Mouse (Mus musculus): Measurements from ENCODE around the gene Acvrl1. TPM values are rescaled to one million over a fixed set of nuclear protein-coding genes. Genes with fewer than 3 reads are reported as not detected.

Gene Acvrl1
- polyA plus RNA-seq, 1 experiment from 2014 or later = 2.0 TPM

GRCm38 (mm10) chr15:101118399-101119125 is 9.8 kb upstream of the Acvrl1 start:
- 0 out of 2 replicates have a peak, but pooled peaks have one; percentile 3 for ATAC-seq (replicated peaks; ENCODE audit: insufficient number of reproducible peaks, low FRiP score, low TSS enrichment)
- H3K27me3 ChIP-seq (ENCODE audit: control insufficient read depth, insufficient read depth, low read length) = no peaks in the 10 kb centered on the region
- 0 out of 2 replicates have a peak, but pooled peaks cover 3% of the 10 kb centered on the region for H3K9me3 ChIP-seq (replicated peaks; ENCODE audit: control insufficient read depth, low read length)
- H3K27ac ChIP-seq (ENCODE audit: low read depth, low read length) = no peak overlapping the region
- H3K4me3 ChIP-seq (ENCODE audit: low read depth, low read length) = no peak overlapping the region
- H3K36me3 ChIP-seq (ENCODE audit: control insufficient read depth, insufficient read depth, low read length) = no peaks in the 10 kb centered on the region
- no peak overlapping the region for H3K9ac ChIP-seq (ENCODE audit: low read depth, low read length)
- WGBS (ENCODE audit: insufficient replicate concordance) = 54% methylated on average over 14 of the region's 14 CpGs
- peaks cover 2% of the 10 kb centered on the region; the same call in 1 of the 2 replicates for H3K4me1 ChIP-seq (ENCODE audit: control insufficient read depth, insufficient read depth, low read length)
- no peak overlapping the region for H3K4me2 ChIP-seq

- ATAC-seq (replicated peaks; ENCODE audit: insufficient number of reproducible peaks, low FRiP score, low TSS enrichment) = no peak
- H3K4me2 ChIP-seq = no peak overlapping the region
- no peak overlapping the region for H3K9ac ChIP-seq (ENCODE audit: low read depth, low read length)
- no peaks in the 10 kb centered on the region for H3K27me3 ChIP-seq (ENCODE audit: control insufficient read depth, insufficient read depth, low read length)
- H3K27ac ChIP-seq (ENCODE audit: low read depth, low read length) = no peak overlapping the region
- H3K36me3 ChIP-seq (ENCODE audit: control insufficient read depth, insufficient read depth, low read length) = no peaks in the 10 kb centered on the region
- peaks cover 2% of the 10 kb centered on the region; the same call in 1 of the 2 replicates for H3K4me1 ChIP-seq (ENCODE audit: control insufficient read depth, insufficient read depth, low read length)
- no peaks in the 10 kb centered on the region for H3K9me3 ChIP-seq (replicated peaks; ENCODE audit: control insufficient read depth, low read length)
- H3K4me3 ChIP-seq (ENCODE audit: low read depth, low read length) = no peak overlapping the region
- 62% methylated on average over 9 of the region's 9 CpGs for WGBS (ENCODE audit: insufficient replicate concordance)
These were observed 6.7 kb upstream of the Acvrl1 start for GRCm38 (mm10) chr15:101121411-101122289.

- WGBS (ENCODE audit: insufficient replicate concordance) = 21% methylated on average over 2 of the region's 2 CpGs
- H3K36me3 ChIP-seq (ENCODE audit: control insufficient read depth, insufficient read depth, low read length) = no peaks in the 10 kb centered on the region
- no peak overlapping the region for H3K4me2 ChIP-seq
- H3K9ac ChIP-seq (ENCODE audit: low read depth, low read length) = no peak overlapping the region
- H3K27me3 ChIP-seq (ENCODE audit: control insufficient read depth, insufficient read depth, low read length) = peaks cover 3% of the 10 kb centered on the region
- ATAC-seq (replicated peaks; ENCODE audit: insufficient number of reproducible peaks, low FRiP score, low TSS enrichment) = no peak
- peaks cover 2% of the 10 kb centered on the region; the same call in 1 of the 2 replicates for H3K4me1 ChIP-seq (ENCODE audit: control insufficient read depth, insufficient read depth, low read length)
- no peak overlapping the region for H3K4me3 ChIP-seq (ENCODE audit: low read depth, low read length)
- H3K27ac ChIP-seq (ENCODE audit: low read depth, low read length) = no peak overlapping the region
- no peaks in the 10 kb centered on the region for H3K9me3 ChIP-seq (replicated peaks; ENCODE audit: control insufficient read depth, low read length)
These were observed 6.1 kb upstream of the Acvrl1 start for GRCm38 (mm10) chr15:101122290-101122589.

- no peak for ATAC-seq (replicated peaks; ENCODE audit: insufficient number of reproducible peaks, low FRiP score, low TSS enrichment)
- H3K4me3 ChIP-seq (ENCODE audit: low read depth, low read length) = no peak overlapping the region
- peaks cover 13% of the 10 kb centered on the region for H3K27me3 ChIP-seq (ENCODE audit: control insufficient read depth, insufficient read depth, low read length)
- H3K27ac ChIP-seq (ENCODE audit: low read depth, low read length) = no peak overlapping the region
- WGBS (ENCODE audit: insufficient replicate concordance) = 42% methylated on average over 4 of the region's 4 CpGs
- H3K9me3 ChIP-seq (replicated peaks; ENCODE audit: control insufficient read depth, low read length) = no peaks in the 10 kb centered on the region
- H3K36me3 ChIP-seq (ENCODE audit: control insufficient read depth, insufficient read depth, low read length) = no peaks in the 10 kb centered on the region
- H3K4me2 ChIP-seq = no peak overlapping the region
- H3K4me1 ChIP-seq (ENCODE audit: control insufficient read depth, insufficient read depth, low read length) = peaks cover 5% of the 10 kb centered on the region; the same call in 1 of the 2 replicates
- no peak overlapping the region for H3K9ac ChIP-seq (ENCODE audit: low read depth, low read length)
These were observed 5.1 kb upstream of the Acvrl1 start for GRCm38 (mm10) chr15:101123202-101123601.

- H3K4me1 ChIP-seq (ENCODE audit: control insufficient read depth, insufficient read depth, low read length) = peaks cover 18% of the 10 kb centered on the region
- peaks cover 34% of the 10 kb centered on the region for H3K27me3 ChIP-seq (ENCODE audit: control insufficient read depth, insufficient read depth, low read length)
- 85% methylated on average over 6 of the region's 6 CpGs for WGBS (ENCODE audit: insufficient replicate concordance)
- no peak overlapping the region for H3K4me3 ChIP-seq (ENCODE audit: low read depth, low read length)
- no peak for ATAC-seq (replicated peaks; ENCODE audit: insufficient number of reproducible peaks, low FRiP score, low TSS enrichment)
- no peaks in the 10 kb centered on the region for H3K9me3 ChIP-seq (replicated peaks; ENCODE audit: control insufficient read depth, low read length)
- H3K9ac ChIP-seq (ENCODE audit: low read depth, low read length) = no peak overlapping the region
- H3K36me3 ChIP-seq (ENCODE audit: control insufficient read depth, insufficient read depth, low read length) = no peaks in the 10 kb centered on the region
- H3K27ac ChIP-seq (ENCODE audit: low read depth, low read length) = no peak overlapping the region
- no peak overlapping the region for H3K4me2 ChIP-seq
These were observed 2.8 kb upstream of the Acvrl1 start for GRCm38 (mm10) chr15:101125561-101125960.

- Histone ChIP-seq H3K9me3 (replicated peaks; ENCODE audit: control insufficient read depth, low read length) (no peaks in the 10 kb centered on the region), H3K4me1 (ENCODE audit: control insufficient read depth, insufficient read depth, low read length) (peaks cover 25% of the 10 kb centered on the region), H3K27me3 (ENCODE audit: control insufficient read depth, insufficient read depth, low read length) (peaks cover 34% of the 10 kb centered on the region), H3K4me2 (no peak overlapping the region), H3K36me3 (ENCODE audit: control insufficient read depth, insufficient read depth, low read length) (no peaks in the 10 kb centered on the region), H3K4me3 (ENCODE audit: low read depth, low read length) (no peak overlapping the region), H3K27ac (ENCODE audit: low read depth, low read length) (no peak overlapping the region), H3K9ac (ENCODE audit: low read depth, low read length) (no peak overlapping the region)
- WGBS (ENCODE audit: insufficient replicate concordance) = 66% methylated on average over 12 of the region's 12 CpGs
- ATAC-seq (replicated peaks; ENCODE audit: insufficient number of reproducible peaks, low FRiP score, low TSS enrichment) = no peak
These were observed 1.3 kb upstream of the Acvrl1 start for GRCm38 (mm10) chr15:101126876-101127544.

GRCm38 (mm10) chr15:101129412-101129811 is 1.1 kb downstream of the Acvrl1 start:
- Histone ChIP-seq H3K4me1 (ENCODE audit: control insufficient read depth, insufficient read depth, low read length) (peaks cover 29% of the 10 kb centered on the region), H3K9ac (ENCODE audit: low read depth, low read length) (peak overlapping the region; percentile 73)
- 11% methylated on average over 5 of the region's 5 CpGs for WGBS (ENCODE audit: insufficient replicate concordance)

GRCm38 (mm10) chr15:101131498-101131897 is 3.2 kb downstream of the Acvrl1 start:
- H3K9ac ChIP-seq (ENCODE audit: low read depth, low read length) = no peak overlapping the region
- H3K36me3 ChIP-seq (ENCODE audit: control insufficient read depth, insufficient read depth, low read length) = no peaks in the 10 kb centered on the region
- no peaks in the 10 kb centered on the region for H3K9me3 ChIP-seq (replicated peaks; ENCODE audit: control insufficient read depth, low read length)
- peaks cover 29% of the 10 kb centered on the region for H3K4me1 ChIP-seq (ENCODE audit: control insufficient read depth, insufficient read depth, low read length)
- peaks cover 39% of the 10 kb centered on the region for H3K27me3 ChIP-seq (ENCODE audit: control insufficient read depth, insufficient read depth, low read length)
- no peak overlapping the region for H3K4me3 ChIP-seq (ENCODE audit: low read depth, low read length)
- 11% methylated on average over 11 of the region's 11 CpGs for WGBS (ENCODE audit: insufficient replicate concordance)
- ATAC-seq (replicated peaks; ENCODE audit: insufficient number of reproducible peaks, low FRiP score, low TSS enrichment) = no peak
- peak overlapping the region; percentile 1; the same call in 1 of the 2 replicates for H3K4me2 ChIP-seq
- H3K27ac ChIP-seq (ENCODE audit: low read depth, low read length) = no peak overlapping the region

More at GRCm38 (mm10) chr15:101129412-101129811, 1.1 kb downstream of the Acvrl1 start:
- ATAC-seq (replicated peaks; ENCODE audit: insufficient number of reproducible peaks, low FRiP score, low TSS enrichment) = no peak
- Histone ChIP-seq H3K9me3 (replicated peaks; ENCODE audit: control insufficient read depth, low read length) (no peaks in the 10 kb centered on the region), H3K36me3 (ENCODE audit: control insufficient read depth, insufficient read depth, low read length) (no peaks in the 10 kb centered on the region), H3K27ac (ENCODE audit: low read depth, low read length) (no peak overlapping the region), H3K4me3 (ENCODE audit: low read depth, low read length) (peak overlapping the region; percentile 47), H3K27me3 (ENCODE audit: control insufficient read depth, insufficient read depth, low read length) (peaks cover 34% of the 10 kb centered on the region), H3K4me2 (peak overlapping the region; percentile 86)

All from heart, embryonic 11.5 days (tissue).